Mouse (Mus musculus): ENCODE measurements around the gene Smc3. TPM values are rescaled to one million over a fixed set of nuclear protein-coding genes. Genes with fewer than 3 reads are reported as not detected.

Gene Smc3
- polyA plus RNA-seq, 1 experiment from 2014 or later: 87.4 TPM

- Histone ChIP-seq H3K27ac (no peak overlapping the region), H3K4me3 (no peak overlapping the region), H3K4me2 (no peak overlapping the region), H3K9ac (no peak overlapping the region), H3K27me3 (no peaks in the 10 kb centered on the region), H3K4me1 (peaks cover 2% of the 10 kb centered on the region; the same call in 1 of the 2 replicates), H3K36me3 (ENCODE audit: poor library complexity, severe bottlenecking) (no peaks in the 10 kb centered on the region), H3K9me3 (replicated peaks) (no peaks in the 10 kb centered on the region)
- ATAC-seq: no peak
- whole genome bisulfite sequencing: 94% methylated on average over 5 of the region's 5 CpGs
These were observed 87.4 kb downstream of the Smc3 start for GRCm38 (mm10) chr19:53687592-53687991.

GRCm38 (mm10) chr19:53690816-53691215, 90.6 kb downstream of the Smc3 start:
- ATAC-seq: no peak
- H3K9me3 ChIP-seq (replicated peaks): no peaks in the 10 kb centered on the region
- H3K27ac ChIP-seq: no peak overlapping the region
- WGBS: 51% methylated on average over 10 of the region's 10 CpGs
- H3K4me2 ChIP-seq: no peak overlapping the region
- no peak overlapping the region for H3K4me3 ChIP-seq
- no peak overlapping the region for H3K9ac ChIP-seq
- H3K36me3 ChIP-seq (ENCODE audit: poor library complexity, severe bottlenecking): no peaks in the 10 kb centered on the region
- no peaks in the 10 kb centered on the region for H3K27me3 ChIP-seq
- H3K4me1 ChIP-seq: 0 out of 2 replicates have a peak, but pooled peaks cover under 1% of the 10 kb centered on the region

- Histone ChIP-seq H3K4me2 (no peak overlapping the region), H3K27ac (no peak overlapping the region), H3K4me3 (no peak overlapping the region), H3K4me1 (peaks cover 16% of the 10 kb centered on the region), H3K9me3 (replicated peaks) (no peaks in the 10 kb centered on the region), H3K9ac (no peak overlapping the region), H3K27me3 (no peaks in the 10 kb centered on the region; the same call in 1 of the 2 replicates), H3K36me3 (ENCODE audit: poor library complexity, severe bottlenecking) (no peaks in the 10 kb centered on the region)
- WGBS: 22% methylated on average over 1 of the region's 1 CpGs
- ATAC-seq: no peak
These were observed 93.8 kb downstream of the Smc3 start for GRCm38 (mm10) chr19:53694020-53694419.

Other genes starting within 250 kb of the Smc3 start
- not detected in 2 replicates for gene Gm10197, start 228.6 kb upstream of the Smc3 start, polyA plus RNA-seq (2015; fragmentation: Nextera tagmentation; extraction: Ambion mirVana)
- 48.7 and 50.9 TPM in 2 replicates for gene Smndc1, start 209.8 kb upstream of the Smc3 start, polyA plus RNA-seq (2015; fragmentation: Nextera tagmentation; extraction: Ambion mirVana)
- 1.5 and 1.8 TPM in 2 replicates for gene Dusp5, start 71.3 kb upstream of the Smc3 start, polyA plus RNA-seq (2015; fragmentation: Nextera tagmentation; extraction: Ambion mirVana)
- 412 and 436 TPM in 2 replicates for gene Nutf2-ps1, start 11.3 kb upstream of the Smc3 start, polyA plus RNA-seq (2015; fragmentation: Nextera tagmentation; extraction: Ambion mirVana)
- gene Rbm20, start 76.9 kb downstream of the Smc3 start, polyA plus RNA-seq (2015; fragmentation: Nextera tagmentation; extraction: Ambion mirVana): 5.8 and 7.9 TPM in 2 replicates